Mouse (Mus musculus) neutrophil, adult 65 days (primary cell): ENCODE data around the gene Dse. TPM values are rescaled to one million over a fixed set of nuclear protein-coding genes. Genes with fewer than 3 reads are reported as not detected.

Source experiments
- total RNA-seq: library from RNA; stranded (reverse); gene quantifications from 2 replicates; pipeline ENCODE4 v1.2.4, GENCODE M21; 2023

Dse gene
- total RNA-seq: 11.3 and 13.2 TPM in 2 replicates

DNA sequence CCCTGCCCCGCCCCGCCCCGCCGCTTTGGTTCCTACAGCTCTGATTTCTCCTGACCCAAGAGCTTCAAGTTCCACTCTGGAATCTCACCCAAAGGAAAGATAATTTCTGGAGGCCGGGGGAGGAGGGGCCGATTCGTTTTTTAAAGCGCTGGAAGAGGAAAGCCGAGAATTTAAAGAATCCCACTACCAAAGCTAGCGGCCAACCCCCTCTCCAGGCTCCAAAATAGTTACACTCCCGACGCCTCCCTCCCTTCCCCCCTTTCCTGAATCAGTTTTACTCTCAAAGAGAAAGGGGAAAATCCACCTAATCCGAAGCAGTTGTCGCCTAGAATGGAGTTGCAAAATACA, at the start of gene Dse:
TSS of gene Dse (minus strand) at position 213 of the 348 bp plus-strand sequence.

DNA sequence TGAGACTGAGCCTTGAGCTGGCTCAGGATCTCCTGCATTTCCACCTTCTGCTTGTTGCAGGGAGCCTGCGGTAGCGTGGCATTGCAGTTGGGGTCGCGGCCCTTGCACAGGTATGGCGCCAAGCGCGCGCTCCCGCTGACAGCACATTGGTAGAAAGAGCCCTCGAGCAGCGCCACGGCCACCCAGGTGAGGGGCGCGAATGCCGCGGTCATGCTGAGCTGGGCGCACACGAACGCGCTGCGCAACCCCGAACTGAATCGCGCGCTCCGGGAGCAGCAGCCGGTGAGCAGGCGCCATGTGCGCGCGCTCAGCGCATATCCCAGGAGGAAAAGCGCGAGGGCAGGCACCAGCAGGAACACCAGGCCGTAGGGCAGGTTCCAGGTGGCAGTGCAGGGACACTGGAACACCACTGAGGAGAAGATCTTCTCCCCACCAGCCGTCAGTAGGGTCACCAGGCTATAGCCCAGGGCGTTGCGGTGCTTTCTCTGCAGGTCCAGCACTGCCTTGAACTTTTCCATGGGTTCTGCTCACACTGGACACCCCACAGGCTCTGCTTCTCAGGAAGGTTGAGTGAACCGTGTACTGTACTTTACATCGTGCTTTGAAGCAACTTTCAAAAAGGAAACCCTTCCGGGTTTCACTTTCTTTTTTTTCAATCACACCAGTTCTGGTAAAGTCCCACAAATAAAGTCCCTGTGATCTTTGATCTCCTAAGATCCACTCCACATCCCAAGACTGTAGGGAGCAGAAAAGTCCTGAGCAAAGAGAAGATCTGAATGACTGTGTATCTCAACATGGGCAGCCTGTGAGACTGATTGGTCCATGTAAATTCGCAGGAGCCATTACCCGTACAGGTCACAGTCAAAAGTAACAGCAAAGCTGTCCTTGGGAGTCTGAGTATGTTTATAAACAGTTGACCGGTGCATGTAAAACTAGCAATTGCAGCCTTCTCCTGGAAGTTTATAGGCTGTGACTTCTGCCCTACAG, 79.8 kb downstream of the Dse start, which contains the start of gene Calhm6:
TSS of gene Calhm6 (minus strand) at position 593 of the 987 bp plus-strand sequence.

Other genes with a start within 250 kb of the Dse start
- 24.7 and 39.4 TPM in 2 replicates for gene Rwdd1, start 188.1 kb downstream of the Dse start, total RNA-seq
- gene Trappc3l, start 170.1 kb downstream of the Dse start, total RNA-seq: not detected in 2 replicates
- gene Calhm4, start 163.4 kb downstream of the Dse start, total RNA-seq: not detected in 2 replicates
- not detected in 2 replicates for gene Calhm5, start 111.2 kb downstream of the Dse start, total RNA-seq
- gene Calhm6, start 79.7 kb downstream of the Dse start, total RNA-seq: 1.6 and 2.1 TPM in 2 replicates
- 91.6 and 98.6 TPM in 2 replicates for gene Tspyl1, start 74.5 kb upstream of the Dse start, total RNA-seq
- 1.1 and 1.3 TPM in 2 replicates for gene Tspyl4, start 89.7 kb upstream of the Dse start, total RNA-seq
- gene Col10a1, start 182.3 kb upstream of the Dse start, total RNA-seq: not detected in 2 replicates
- gene Nt5dc1, start 210.8 kb upstream of the Dse start, total RNA-seq: 42.3 and 53.1 TPM in 2 replicates